Mouse (Mus musculus) midbrain, embryonic 10.5 days (tissue): ENCODE results near the gene 1500011B03Rik. TPM values are rescaled to one million over a fixed set of nuclear protein-coding genes. Genes with fewer than 3 reads are reported as not detected.
"Not testable (repeated sequence)": the region's sequence is repeated elsewhere in the genome, so short reads cannot be mapped to it uniquely, and the experiment has no call there.

Experiments used
- DNase-seq: peaks from one replicate; pipeline ENCODE4 v3.0.0-alpha.2; 2017; ENCODE audit warnings: low spot score
- H3K27ac ChIP-seq: fragments of 300-500 bp; sonication (generic); replicated peaks from 2 replicates; pipeline ENCODE4 v1.5.1; 2016; ENCODE audit warnings: mild to moderate bottlenecking
- H3K27me3 ChIP-seq: fragments of 300-500 bp; sonication (generic); 2 replicates; pipeline ENCODE4 v1.6.1; 2016; ENCODE audit warnings: low read depth, mild to moderate bottlenecking; ENCODE audit not compliant: poor library complexity, severe bottlenecking
- H3K36me3 ChIP-seq: fragments of 300-500 bp; sonication (generic); 2 replicates; pipeline ENCODE4 v1.6.1; 2016; ENCODE audit warnings: mild to moderate bottlenecking, moderate library complexity
- H3K4me1 ChIP-seq: fragments of 300-500 bp; sonication (generic); 2 replicates; pipeline ENCODE4 v1.6.1; 2016
- H3K4me3 ChIP-seq: fragments of 300-500 bp; sonication (generic); 2 replicates; pipeline ENCODE4 v1.5.1; 2016; ENCODE audit warnings: mild to moderate bottlenecking, moderate library complexity
- H3K9me3 ChIP-seq: fragments of 300-500 bp; sonication (generic); replicated peaks from 2 replicates; pipeline ENCODE4 v1.6.1; 2016; ENCODE audit warnings: mild to moderate bottlenecking
- WGBS: fragments of 180-500 bp; shearing (Covaris S2); methylation state at CpG from one replicate; pipeline ENCODE4 v1.1.7; 2016; 5-methylcytosine and 5-hydroxymethylcytosine counted together
- polyA plus RNA-seq: library from polyadenylated mRNA; unstranded; fragments of >200 nt; fragmentation: Nextera tagmentation; extraction: Ambion mirVana; gene quantifications from 2 replicates; pipeline ENCODE4 v1.2.1, GENCODE M21; 2016

Gene 1500011B03Rik
- 133 and 143 TPM in 2 replicates for polyA plus RNA-seq

- peak within 1 kb of the TSS; percentile 95 for H3K27ac ChIP-seq
- peak within 1 kb of the TSS; percentile 90 for H3K4me3 ChIP-seq
- DNase-seq: peak; percentile 93
- no peaks in the 10 kb centered on the region for H3K27me3 ChIP-seq
- 8% methylated on average over 53 of the region's 53 CpGs for WGBS
- peaks cover 27% of the 10 kb centered on the region for H3K36me3 ChIP-seq
- peaks cover 11% of the 10 kb centered on the region; the same call in 1 of the 2 replicates for H3K9me3 ChIP-seq
- peaks cover 16% of the 10 kb centered on the region for H3K4me1 ChIP-seq
These were observed at the start of gene 1500011B03Rik for GRCm38 (mm10) chr5:114822796-114823688. Gene 1500011B03Rik, minus strand, starts transcription at chr5:114823468.

GRCm38 (mm10) chr5:114865279-114865678 lies 42.0 kb upstream of the 1500011B03Rik start:
- H3K27me3 ChIP-seq: no peaks in the 10 kb centered on the region
- peaks cover 15% of the 10 kb centered on the region for H3K9me3 ChIP-seq
- DNase-seq: no peak
- H3K4me1 ChIP-seq: peaks cover 12% of the 10 kb centered on the region
- no peak overlapping the region for H3K4me3 ChIP-seq
- no peak overlapping the region for H3K27ac ChIP-seq
- 92% methylated on average over 12 of the region's 12 CpGs for WGBS
- no peaks in the 10 kb centered on the region for H3K36me3 ChIP-seq

GRCm38 (mm10) chr5:114864813-114865212 lies 41.5 kb upstream of the 1500011B03Rik start:
- H3K27me3 ChIP-seq: no peaks in the 10 kb centered on the region
- WGBS: 83% methylated on average over 7 of the region's 7 CpGs
- no peak overlapping the region for H3K4me3 ChIP-seq
- peaks cover 15% of the 10 kb centered on the region for H3K9me3 ChIP-seq
- H3K27ac ChIP-seq: no peak overlapping the region
- peaks cover 12% of the 10 kb centered on the region for H3K4me1 ChIP-seq
- DNase-seq: no peak
- H3K36me3 ChIP-seq: no peaks in the 10 kb centered on the region

GRCm38 (mm10) chr5:114861730-114862129 lies 38.5 kb upstream of the 1500011B03Rik start:
- Histone ChIP-seq H3K4me1 (peaks cover 16% of the 10 kb centered on the region), H3K4me3 (no peak overlapping the region), H3K9me3 (no peaks in the 10 kb centered on the region), H3K27ac (no peak overlapping the region), H3K36me3 (no peaks in the 10 kb centered on the region), H3K27me3 (peaks cover 11% of the 10 kb centered on the region)
- DNase-seq: no peak
- WGBS: 79% methylated on average over 6 of the region's 6 CpGs

- Histone ChIP-seq H3K9me3 (no peaks in the 10 kb centered on the region), H3K4me1 (peaks cover 16% of the 10 kb centered on the region), H3K4me3 (peak overlapping the region; percentile 54), H3K36me3 (no peaks in the 10 kb centered on the region), H3K27me3 (peaks cover 11% of the 10 kb centered on the region), H3K27ac (peak overlapping the region; percentile 55)
- WGBS: 7% methylated on average over 18 of the region's 18 CpGs
- DNase-seq: peak; percentile 84
These were observed 36.0 kb upstream of the 1500011B03Rik start for GRCm38 (mm10) chr5:114859253-114859652.

- WGBS: 86% methylated on average over 12 of the region's 12 CpGs
- Histone ChIP-seq H3K4me3 (peak within 1 kb of the TSS; percentile 54), H3K27me3 (peaks cover 11% of the 10 kb centered on the region), H3K36me3 (no peaks in the 10 kb centered on the region), H3K27ac (peak within 1 kb of the TSS; percentile 55), H3K9me3 (no peaks in the 10 kb centered on the region), H3K4me1 (peaks cover 16% of the 10 kb centered on the region)
- DNase-seq: no peak
These were observed 35.3 kb upstream of the 1500011B03Rik start, which contains the start of gene Gm9936 for GRCm38 (mm10) chr5:114858582-114858981. Gene Gm9936, minus strand, starts transcription at chr5:114858682.

- 82% methylated on average over 3 of the region's 5 CpGs for WGBS
- DNase-seq: not testable (repeated sequence)
These were observed 30.1 kb upstream of the 1500011B03Rik start, which contains the start of gene 4930519G04Rik for GRCm38 (mm10) chr5:114853364-114853763. Gene 4930519G04Rik, plus strand, starts transcription at chr5:114853664.

GRCm38 (mm10) chr5:114851565-114852236 lies 28.4 kb upstream of the 1500011B03Rik start:
- 87% methylated on average over 20 of the region's 20 CpGs for WGBS

More at GRCm38 (mm10) chr5:114853364-114853763, 30.1 kb upstream of the 1500011B03Rik start, which contains the start of gene 4930519G04Rik:
- not testable (repeated sequence) for H3K36me3 ChIP-seq, H3K27ac ChIP-seq, H3K4me3 ChIP-seq, H3K9me3 ChIP-seq, H3K4me1 ChIP-seq, H3K27me3 ChIP-seq

GRCm38 (mm10) chr5:114844371-114844770 lies 21.1 kb upstream of the 1500011B03Rik start:
- not testable (repeated sequence) for H3K4me1 ChIP-seq, DNase-seq, H3K36me3 ChIP-seq, H3K9me3 ChIP-seq, H3K4me3 ChIP-seq, H3K27me3 ChIP-seq, H3K27ac ChIP-seq
- WGBS: 81% methylated on average over 2 of the region's 2 CpGs

More at GRCm38 (mm10) chr5:114851565-114852236, 28.4 kb upstream of the 1500011B03Rik start:
- Histone ChIP-seq H3K9me3 (no peaks in the 10 kb centered on the region), H3K27ac (no peak overlapping the region), H3K27me3 (no peaks in the 10 kb centered on the region), H3K4me1 (no peaks in the 10 kb centered on the region), H3K36me3 (no peaks in the 10 kb centered on the region), H3K4me3 (no peak overlapping the region)
- DNase-seq: no peak

GRCm38 (mm10) chr5:114842674-114843073 lies 19.4 kb upstream of the 1500011B03Rik start:
- H3K4me1 ChIP-seq: peaks cover 9% of the 10 kb centered on the region; the same call in 1 of the 2 replicates
- H3K9me3 ChIP-seq: no peaks in the 10 kb centered on the region
- H3K27ac ChIP-seq: no peak overlapping the region
- no peaks in the 10 kb centered on the region for H3K36me3 ChIP-seq
- H3K4me3 ChIP-seq: no peak overlapping the region
- 0 out of 2 replicates have a peak, but pooled peaks cover 3% of the 10 kb centered on the region for H3K27me3 ChIP-seq
- no peak for DNase-seq
- 58% methylated on average over 5 of the region's 5 CpGs for WGBS

GRCm38 (mm10) chr5:114842155-114842554 lies 18.9 kb upstream of the 1500011B03Rik start:
- WGBS: 59% methylated on average over 3 of the region's 3 CpGs
- H3K4me1 ChIP-seq, H3K4me3 ChIP-seq, H3K9me3 ChIP-seq, H3K27me3 ChIP-seq, DNase-seq, H3K27ac ChIP-seq, H3K36me3 ChIP-seq: not testable (repeated sequence)

- not testable (repeated sequence) for H3K9me3 ChIP-seq
- WGBS: 80% methylated on average over 5 of the region's 5 CpGs
These were observed 17.2 kb upstream of the 1500011B03Rik start for GRCm38 (mm10) chr5:114840481-114840880.

More at GRCm38 (mm10) chr5:114840481-114840880, 17.2 kb upstream of the 1500011B03Rik start:
- DNase-seq, H3K27me3 ChIP-seq, H3K4me1 ChIP-seq, H3K27ac ChIP-seq, H3K36me3 ChIP-seq, H3K4me3 ChIP-seq: not testable (repeated sequence)
